Mouse (Mus musculus): ENCODE results near the gene Taar7b. TPM values are rescaled to one million over a fixed set of nuclear protein-coding genes. Genes with fewer than 3 reads are reported as not detected.

Taar7b gene
- total RNA-seq, 2 experiments from 2014 or later: not detected

GRCm38 (mm10) chr10:24006442-24006841 is 6.7 kb downstream of the Taar7b start:
- no peak overlapping the region for H3K27ac ChIP-seq
- H3K4me3 ChIP-seq: no peak overlapping the region
- TF ChIP-seq CTCF (conservative IDR thresholded peaks at IDR 0.05): no peak
- DNase-seq (ENCODE audit: low spot score in 2 of 2): no peak

DNA sequence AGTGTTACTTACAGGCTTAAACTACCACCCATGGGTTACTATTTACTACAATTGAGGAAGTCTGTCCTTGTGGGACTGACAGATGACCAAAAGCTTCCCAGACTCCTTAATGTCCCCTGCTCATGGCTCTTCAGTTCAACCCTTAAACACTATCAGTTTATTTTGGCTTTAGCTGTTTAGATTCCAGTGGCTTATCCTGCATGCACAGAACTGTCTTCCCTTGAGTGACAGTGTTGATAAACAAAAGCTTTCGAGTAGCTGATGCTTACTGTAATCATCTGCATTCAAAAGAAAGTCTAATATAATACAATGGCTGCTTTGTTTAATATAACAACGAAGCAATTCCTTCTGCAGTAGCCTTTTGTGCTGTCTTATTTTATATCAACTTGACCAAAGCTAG is 7.3 kb downstream of the Taar7b start:
- Histone ChIP-seq H3K27ac (no peak overlapping the region), H3K4me3 (no peak overlapping the region)
- no peak for TF ChIP-seq CTCF (conservative IDR thresholded peaks at IDR 0.05)
- no peak for DNase-seq (ENCODE audit: low spot score in 2 of 2)

- Histone ChIP-seq H3K4me3 (no peak overlapping the region), H3K27ac (no peak overlapping the region)
- DNase-seq (ENCODE audit: low spot score in 2 of 2): no peak
- TF ChIP-seq CTCF (conservative IDR thresholded peaks at IDR 0.05): no peak
These were observed 8.4 kb downstream of the Taar7b start for GRCm38 (mm10) chr10:24008143-24008542.

- no peak within 1 kb of the TSS for H3K27ac ChIP-seq
- no peak within 1 kb of the TSS for H3K4me3 ChIP-seq
- DNase-seq (ENCODE audit: low spot score in 2 of 2): no peak
- TF ChIP-seq CTCF (conservative IDR thresholded peaks at IDR 0.05): no peak
These were observed 27.2 kb downstream of the Taar7b start, which contains the start of gene Taar7d for GRCm38 (mm10) chr10:24026922-24027321. Gene Taar7d (plus strand): TSS chr10:24027222.

DNA sequence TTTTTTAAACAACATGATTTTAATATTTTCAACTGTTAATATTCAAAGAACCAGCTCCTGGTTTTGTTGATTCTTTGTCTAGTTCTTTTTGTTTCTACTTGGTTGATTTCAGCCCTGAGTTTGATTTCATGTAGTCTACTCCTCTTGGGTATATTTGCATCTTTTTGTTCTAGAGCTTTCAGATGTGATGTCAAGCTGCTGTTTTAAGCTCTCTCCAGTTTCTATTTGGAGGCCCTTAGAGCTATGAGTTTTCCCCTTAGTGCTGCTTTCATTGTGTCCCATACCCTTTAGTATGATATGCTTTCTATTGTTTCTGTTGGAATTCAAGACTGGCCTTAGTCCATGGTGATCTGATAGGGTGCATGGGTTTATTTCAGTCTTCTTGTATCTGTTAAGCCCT is 31.6 kb downstream of the Taar7b start:
- no peak for TF ChIP-seq CTCF (conservative IDR thresholded peaks at IDR 0.05)
- no peak overlapping the region for H3K4me3 ChIP-seq
- H3K27ac ChIP-seq: no peak overlapping the region
- DNase-seq (ENCODE audit: low spot score in 2 of 2): no peak

- DNase-seq (ENCODE audit: low spot score in 2 of 2): no peak
- TF ChIP-seq CTCF (conservative IDR thresholded peaks at IDR 0.05): no peak
- H3K27ac ChIP-seq: no peak within 1 kb of the TSS
- no peak within 1 kb of the TSS for H3K4me3 ChIP-seq
These were observed 37.6 kb downstream of the Taar7b start, which contains the start of gene Taar7e for GRCm38 (mm10) chr10:24037314-24037713. Gene Taar7e (plus strand): TSS chr10:24037614.

DNA sequence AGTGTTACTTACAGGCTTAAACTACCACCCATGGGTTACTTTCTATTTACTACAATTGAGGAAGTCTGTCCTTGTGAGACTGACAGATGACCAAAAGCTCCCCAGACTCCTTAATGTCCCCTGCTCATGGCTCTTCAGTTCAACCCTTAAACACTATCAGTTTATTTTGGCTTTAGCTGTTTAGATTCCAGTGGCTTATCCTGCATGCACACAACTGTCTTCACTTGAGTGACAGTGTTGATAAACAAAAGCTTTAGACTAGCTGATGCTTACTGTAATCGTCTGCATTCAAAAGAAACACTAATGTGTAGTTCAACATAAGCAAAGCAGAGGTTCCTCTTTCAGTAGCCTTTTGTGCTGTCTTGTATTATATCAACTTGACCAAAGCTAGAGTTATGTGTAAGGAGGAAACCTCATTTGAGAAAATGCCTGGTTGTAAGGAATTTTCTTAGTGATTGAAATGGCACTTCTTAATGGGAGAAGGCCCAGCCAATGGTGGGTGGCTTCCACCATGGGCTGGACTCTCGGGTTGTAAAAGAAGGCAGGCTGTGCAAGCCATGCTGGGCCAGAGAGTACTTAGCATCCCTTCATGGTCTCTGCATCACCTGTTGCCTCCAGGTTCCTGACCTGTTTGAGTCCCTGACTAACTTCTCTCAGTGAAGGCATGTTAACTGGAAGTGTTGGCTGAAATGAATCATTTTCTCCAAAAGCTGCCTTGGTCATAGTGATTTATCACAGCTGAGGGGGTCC is 40.6 kb downstream of the Taar7b start:
- Histone ChIP-seq H3K27ac (no peak overlapping the region), H3K4me3 (no peak overlapping the region)
- DNase-seq (ENCODE audit: low spot score in 2 of 2): no peak
- TF ChIP-seq CTCF (conservative IDR thresholded peaks at IDR 0.05): no peak

- no peak for TF ChIP-seq CTCF (conservative IDR thresholded peaks at IDR 0.05)
- DNase-seq (ENCODE audit: low spot score in 2 of 2): no peak
- no peak within 1 kb of the TSS for H3K4me3 ChIP-seq
- H3K27ac ChIP-seq: no peak within 1 kb of the TSS
These were observed 49.5 kb downstream of the Taar7b start, which contains the start of gene Taar7f for GRCm38 (mm10) chr10:24049210-24049609. Gene Taar7f (plus strand): TSS chr10:24049510.

Other genes with a start within 250 kb of the Taar7b start
- gene Rps12, start 212.7 kb upstream of the Taar7b start, total RNA-seq (2021): 100 to 1,000 TPM; 201 to 281 TPM
- 10 to 100 TPM; 28.1 to 31.2 TPM for gene Slc18b1, start 203.0 kb upstream of the Taar7b start, total RNA-seq (2021)
- under 1 TPM in 1 of 2 experiments, not detected in 1; 0.26 TPM for gene Vnn3, start 148.5 kb upstream of the Taar7b start, total RNA-seq (2021)
- under 1 TPM in 1 of 2 experiments, not detected in 1; 0.20 TPM for gene Vnn1, start 105.3 kb upstream of the Taar7b start, total RNA-seq (2021)
- not detected for gene Taar1, start 79.6 kb upstream of the Taar7b start, total RNA-seq (2021)
- not detected for gene Taar2, start 61.4 kb upstream of the Taar7b start, total RNA-seq (2021)
- gene Taar3, start 50.4 kb upstream of the Taar7b start, total RNA-seq (2021): not detected
- not detected for gene Taar4, start 39.4 kb upstream of the Taar7b start, total RNA-seq (2021)
- not detected for gene Taar5, start 29.2 kb upstream of the Taar7b start, total RNA-seq (2021)
- not detected for gene Taar6, start 14.3 kb upstream of the Taar7b start, total RNA-seq (2021)
- not detected for gene Taar7a, start 6.5 kb upstream of the Taar7b start, total RNA-seq (2021)
- gene Taar7d, start 27.3 kb downstream of the Taar7b start, total RNA-seq (2021): not detected
- not detected for gene Taar7e, start 37.7 kb downstream of the Taar7b start, total RNA-seq (2021)
- gene Taar7f, start 49.6 kb downstream of the Taar7b start, total RNA-seq (2021): not detected
- gene Taar8a, start 76.6 kb downstream of the Taar7b start, total RNA-seq (2021): not detected
- gene Taar8b, start 92.4 kb downstream of the Taar7b start, total RNA-seq (2021): not detected
- gene Taar8c, start 102.0 kb downstream of the Taar7b start, total RNA-seq (2021): not detected
- not detected for gene Taar9, start 109.6 kb downstream of the Taar7b start, total RNA-seq (2021)
- 100 to 1,000 TPM; 131 to 136 TPM for gene Stx7, start 149.4 kb downstream of the Taar7b start, total RNA-seq (2021)
- 10 to 100 TPM; 10.8 to 15.8 TPM for gene Moxd1, start 223.6 kb downstream of the Taar7b start, total RNA-seq (2021)